Mouse (Mus musculus): ENCODE data around the gene Lrrc75b. TPM values are rescaled to one million over a fixed set of nuclear protein-coding genes. Genes with fewer than 3 reads are reported as not detected.

Lrrc75b gene
- polyA plus RNA-seq (2015; fragmentation: Nextera tagmentation; extraction: Ambion mirVana): 1.2 and 2.0 TPM in 2 replicates

DNA sequence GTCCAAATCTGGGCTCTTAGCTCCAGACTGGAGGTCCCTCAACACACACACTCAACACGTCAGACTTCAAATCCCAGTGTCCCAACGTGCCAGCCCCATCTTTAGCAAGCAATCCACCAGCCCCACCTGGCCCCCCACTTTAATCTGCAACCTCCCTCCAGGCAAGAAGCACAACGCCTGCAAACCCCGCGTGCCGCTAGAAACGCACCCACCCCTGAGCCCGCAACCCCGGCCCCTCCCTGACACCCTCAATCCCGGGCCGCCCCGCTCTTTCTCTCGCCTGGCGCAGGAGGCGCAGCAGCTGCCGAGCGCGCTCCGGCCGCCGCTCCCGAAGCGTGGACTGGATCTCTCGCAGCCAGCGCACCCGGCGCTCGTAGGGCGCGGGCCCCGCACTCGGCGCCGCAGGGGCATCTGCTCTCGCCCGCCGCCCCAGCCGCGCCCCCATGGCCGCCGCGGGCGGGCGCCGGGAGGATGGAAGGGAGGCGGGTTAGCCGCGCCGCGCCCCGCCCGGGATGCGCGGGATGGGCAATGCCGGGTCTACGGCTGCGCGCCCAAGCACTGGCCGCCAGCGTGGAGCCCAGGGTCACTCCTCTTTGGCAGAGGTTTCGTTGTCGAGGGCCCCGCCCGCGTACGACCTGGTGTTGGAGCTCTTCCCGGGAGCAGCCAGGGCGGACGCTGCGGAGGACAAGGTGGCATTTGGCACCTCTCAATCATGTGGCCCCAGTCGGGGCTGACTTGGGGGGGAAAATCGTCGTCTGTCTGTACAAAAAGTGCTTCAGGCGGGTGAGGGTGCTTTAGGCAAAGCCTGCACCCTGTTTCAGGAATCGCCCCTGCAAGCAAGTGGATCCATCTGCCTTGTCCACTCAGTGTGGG is at the start of gene Lrrc75b:
Gene Lrrc75b (minus strand): TSS at position 655 of the 873 bp plus-strand sequence.
- Histone ChIP-seq H3K27ac (ENCODE audit: low read length) (no peak within 1 kb of the TSS), H3K9ac (ENCODE audit: low read length) (peak within 1 kb of the TSS; percentile 75), H3K27me3 (ENCODE audit: control insufficient read depth, insufficient read depth, low read length) (peaks cover 36% of the 10 kb centered on the region), H3K4me3 (replicated peaks; ENCODE audit: low read length) (peak within 1 kb of the TSS; percentile 59), H3K4me2 (ENCODE audit: low read depth, low read length) (peak within 1 kb of the TSS; percentile 99), H3K36me3 (ENCODE audit: control insufficient read depth, insufficient read depth, low read length) (no peaks in the 10 kb centered on the region), H3K4me1 (ENCODE audit: control insufficient read depth, insufficient read depth, low read length) (peaks cover 10% of the 10 kb centered on the region), H3K9me3 (replicated peaks; ENCODE audit: control insufficient read depth, low read length) (no peaks in the 10 kb centered on the region)
- WGBS: under 1% methylated on average over 75 of the region's 75 CpGs
- ATAC-seq (ENCODE audit: insufficient read depth, low FRiP score): peak; percentile 16; the same call in 1 of the 2 replicates

DNA sequence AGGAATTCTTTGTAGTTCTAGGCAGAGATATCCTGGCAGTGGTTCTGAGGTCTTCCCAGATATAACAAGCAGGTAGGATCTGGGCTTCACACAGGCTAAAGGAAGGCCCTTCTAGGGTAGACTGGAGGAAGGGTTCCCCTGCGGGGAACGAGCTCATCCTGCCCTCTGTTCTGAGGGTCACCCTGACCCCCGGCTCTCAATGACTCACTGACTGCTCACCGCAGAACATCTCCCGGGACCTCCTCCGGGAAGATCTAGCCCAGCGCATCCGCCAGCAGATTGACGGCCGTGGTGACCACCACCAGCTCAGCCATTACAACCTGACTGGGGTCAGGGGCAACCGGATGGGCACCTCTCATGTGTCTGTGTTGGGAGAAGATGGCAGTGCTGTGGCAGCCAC is 48.8 kb upstream of the Lrrc75b start:
- H3K36me3 ChIP-seq (ENCODE audit: control insufficient read depth, insufficient read depth, low read length): no peaks in the 10 kb centered on the region
- no peak overlapping the region for H3K4me2 ChIP-seq (ENCODE audit: low read depth, low read length)
- H3K4me3 ChIP-seq (replicated peaks; ENCODE audit: low read length): no peak overlapping the region
- WGBS: 90% methylated on average over 11 of the region's 11 CpGs
- H3K27ac ChIP-seq (ENCODE audit: low read length): no peak overlapping the region
- H3K9ac ChIP-seq (ENCODE audit: low read length): no peak overlapping the region
- H3K27me3 ChIP-seq (ENCODE audit: control insufficient read depth, insufficient read depth, low read length): no peaks in the 10 kb centered on the region
- ATAC-seq (ENCODE audit: insufficient read depth, low FRiP score): no peak
- H3K4me1 ChIP-seq (ENCODE audit: control insufficient read depth, insufficient read depth, low read length): 0 out of 2 replicates have a peak, but pooled peaks cover 5% of the 10 kb centered on the region
- H3K9me3 ChIP-seq (replicated peaks; ENCODE audit: control insufficient read depth, low read length): no peaks in the 10 kb centered on the region

- Histone ChIP-seq H3K36me3 (ENCODE audit: control insufficient read depth, insufficient read depth, low read length) (no peaks in the 10 kb centered on the region), H3K9me3 (replicated peaks; ENCODE audit: control insufficient read depth, low read length) (no peaks in the 10 kb centered on the region), H3K27ac (ENCODE audit: low read length) (no peak overlapping the region), H3K4me1 (ENCODE audit: control insufficient read depth, insufficient read depth, low read length) (0 out of 2 replicates have a peak, but pooled peaks cover 5% of the 10 kb centered on the region), H3K4me3 (replicated peaks; ENCODE audit: low read length) (no peak overlapping the region), H3K4me2 (ENCODE audit: low read depth, low read length) (no peak overlapping the region), H3K9ac (ENCODE audit: low read length) (no peak overlapping the region), H3K27me3 (ENCODE audit: control insufficient read depth, insufficient read depth, low read length) (no peaks in the 10 kb centered on the region)
- WGBS: 86% methylated on average over 4 of the region's 4 CpGs
- no peak for ATAC-seq (ENCODE audit: insufficient read depth, low FRiP score)
These were observed 47.1 kb upstream of the Lrrc75b start for GRCm38 (mm10) chr10:75607253-75607652.

GRCm38 (mm10) chr10:75605162-75605846 is 45.2 kb upstream of the Lrrc75b start:
- no peaks in the 10 kb centered on the region for H3K36me3 ChIP-seq (ENCODE audit: control insufficient read depth, insufficient read depth, low read length)
- WGBS: 35% methylated on average over 11 of the region's 11 CpGs
- H3K27me3 ChIP-seq (ENCODE audit: control insufficient read depth, insufficient read depth, low read length): no peaks in the 10 kb centered on the region
- no peak overlapping the region for H3K9ac ChIP-seq (ENCODE audit: low read length)
- H3K27ac ChIP-seq (ENCODE audit: low read length): no peak overlapping the region
- H3K4me1 ChIP-seq (ENCODE audit: control insufficient read depth, insufficient read depth, low read length): 0 out of 2 replicates have a peak, but pooled peaks cover under 1% of the 10 kb centered on the region
- ATAC-seq (ENCODE audit: insufficient read depth, low FRiP score): no peak
- H3K4me2 ChIP-seq (ENCODE audit: low read depth, low read length): no peak overlapping the region
- no peak overlapping the region for H3K4me3 ChIP-seq (replicated peaks; ENCODE audit: low read length)
- no peaks in the 10 kb centered on the region for H3K9me3 ChIP-seq (replicated peaks; ENCODE audit: control insufficient read depth, low read length)

DNA sequence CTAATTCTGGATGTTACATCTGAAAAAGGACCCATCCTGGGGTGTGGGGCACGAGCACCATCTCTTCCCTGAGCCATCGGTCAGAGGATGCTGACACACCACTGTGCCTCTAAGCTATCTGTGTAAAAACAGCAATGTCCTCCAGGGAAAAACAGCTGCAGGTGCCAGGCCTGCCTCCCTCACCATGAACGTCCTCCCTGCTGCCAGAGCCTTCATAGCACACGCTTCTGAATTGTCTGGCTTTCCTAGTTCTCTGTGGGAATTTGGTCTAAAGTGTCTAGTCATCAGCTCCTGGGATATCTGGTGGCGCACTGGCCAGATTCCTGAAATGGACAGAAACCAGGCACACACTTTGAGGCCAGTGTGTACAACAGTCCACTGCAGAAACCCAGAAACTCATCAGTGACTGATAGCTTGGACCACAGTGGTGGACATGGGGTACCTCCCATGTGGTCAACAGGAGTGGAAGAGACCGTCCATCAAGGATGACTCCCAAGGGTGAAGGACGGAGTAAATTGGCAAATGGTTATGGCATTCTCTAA is 40.1 kb upstream of the Lrrc75b start:
- Histone ChIP-seq H3K9me3 (replicated peaks; ENCODE audit: control insufficient read depth, low read length) (no peaks in the 10 kb centered on the region), H3K4me2 (ENCODE audit: low read depth, low read length) (no peak overlapping the region), H3K4me3 (replicated peaks; ENCODE audit: low read length) (no peak overlapping the region), H3K4me1 (ENCODE audit: control insufficient read depth, insufficient read depth, low read length) (no peaks in the 10 kb centered on the region), H3K9ac (ENCODE audit: low read length) (no peak overlapping the region), H3K27me3 (ENCODE audit: control insufficient read depth, insufficient read depth, low read length) (no peaks in the 10 kb centered on the region), H3K27ac (ENCODE audit: low read length) (no peak overlapping the region), H3K36me3 (ENCODE audit: control insufficient read depth, insufficient read depth, low read length) (no peaks in the 10 kb centered on the region)
- no peak for ATAC-seq (ENCODE audit: insufficient read depth, low FRiP score)
- WGBS: 78% methylated on average over 7 of the region's 7 CpGs

DNA sequence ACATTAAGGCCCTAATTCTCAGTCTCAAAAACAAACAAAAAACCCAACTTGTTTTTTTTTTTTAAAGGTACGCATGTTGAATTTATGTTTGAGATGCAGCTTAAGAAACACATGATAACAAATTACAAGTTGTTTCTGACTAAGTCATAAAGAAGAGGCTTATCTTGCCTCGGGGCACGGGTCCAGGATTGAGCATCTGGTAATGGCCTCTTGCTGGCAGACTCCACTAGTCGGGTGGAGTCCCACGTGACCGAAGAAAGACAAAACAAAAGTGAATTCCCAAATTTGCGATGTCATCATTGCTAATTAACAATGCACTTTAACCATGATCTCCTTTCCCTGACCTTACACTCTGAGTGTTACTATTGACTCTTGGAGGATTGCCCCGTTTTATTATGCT is 35.9 kb upstream of the Lrrc75b start:
- Histone ChIP-seq H3K27ac (ENCODE audit: low read length) (no peak overlapping the region), H3K9me3 (replicated peaks; ENCODE audit: control insufficient read depth, low read length) (no peaks in the 10 kb centered on the region), H3K9ac (ENCODE audit: low read length) (no peak overlapping the region), H3K36me3 (ENCODE audit: control insufficient read depth, insufficient read depth, low read length) (no peaks in the 10 kb centered on the region), H3K4me1 (ENCODE audit: control insufficient read depth, insufficient read depth, low read length) (peaks cover 15% of the 10 kb centered on the region), H3K4me3 (replicated peaks; ENCODE audit: low read length) (no peak overlapping the region), H3K4me2 (ENCODE audit: low read depth, low read length) (no peak overlapping the region), H3K27me3 (ENCODE audit: control insufficient read depth, insufficient read depth, low read length) (no peaks in the 10 kb centered on the region)
- ATAC-seq (ENCODE audit: insufficient read depth, low FRiP score): no peak
- 69% methylated on average over 8 of the region's 8 CpGs for WGBS

DNA sequence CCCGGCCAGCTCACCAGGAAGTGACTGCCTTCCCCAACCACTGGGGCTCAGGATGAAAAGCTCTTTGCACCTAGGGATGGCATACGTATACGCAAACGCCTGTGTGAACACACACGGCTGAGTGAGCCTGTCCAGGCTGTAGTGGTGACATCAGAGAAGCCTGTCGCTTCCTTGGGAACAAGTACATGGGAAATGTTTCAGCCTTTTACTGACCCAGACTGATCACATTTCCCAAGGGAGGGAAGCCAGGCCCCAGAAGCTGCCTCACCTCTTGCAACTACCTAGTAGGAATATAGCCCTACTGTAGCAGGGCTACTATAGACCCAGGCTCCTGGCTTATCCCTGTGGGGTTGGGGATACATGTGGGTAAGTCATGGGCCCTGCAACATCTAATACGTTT is 32.5 kb upstream of the Lrrc75b start:
- ATAC-seq (ENCODE audit: insufficient read depth, low FRiP score): no peak
- Histone ChIP-seq H3K27ac (ENCODE audit: low read length) (no peak overlapping the region), H3K4me2 (ENCODE audit: low read depth, low read length) (no peak overlapping the region), H3K4me1 (ENCODE audit: control insufficient read depth, insufficient read depth, low read length) (peaks cover 33% of the 10 kb centered on the region), H3K4me3 (replicated peaks; ENCODE audit: low read length) (no peak overlapping the region), H3K9ac (ENCODE audit: low read length) (no peak overlapping the region), H3K9me3 (replicated peaks; ENCODE audit: control insufficient read depth, low read length) (no peaks in the 10 kb centered on the region), H3K36me3 (ENCODE audit: control insufficient read depth, insufficient read depth, low read length) (no peaks in the 10 kb centered on the region), H3K27me3 (ENCODE audit: control insufficient read depth, insufficient read depth, low read length) (no peaks in the 10 kb centered on the region)
- WGBS: 69% methylated on average over 7 of the region's 7 CpGs

- Histone ChIP-seq H3K4me3 (replicated peaks; ENCODE audit: low read length) (no peak overlapping the region), H3K27ac (ENCODE audit: low read length) (peak overlapping the region; percentile 56), H3K9me3 (replicated peaks; ENCODE audit: control insufficient read depth, low read length) (no peaks in the 10 kb centered on the region), H3K27me3 (ENCODE audit: control insufficient read depth, insufficient read depth, low read length) (no peaks in the 10 kb centered on the region), H3K36me3 (ENCODE audit: control insufficient read depth, insufficient read depth, low read length) (no peaks in the 10 kb centered on the region), H3K9ac (ENCODE audit: low read length) (no peak overlapping the region), H3K4me2 (ENCODE audit: low read depth, low read length) (no peak overlapping the region), H3K4me1 (ENCODE audit: control insufficient read depth, insufficient read depth, low read length) (peaks cover 33% of the 10 kb centered on the region)
- peak; percentile 16; the same call in 1 of the 2 replicates for ATAC-seq (ENCODE audit: insufficient read depth, low FRiP score)
- 69% methylated on average over 12 of the region's 12 CpGs for WGBS
These were observed 31.2 kb upstream of the Lrrc75b start for GRCm38 (mm10) chr10:75591211-75591894.
